Mouse (Mus musculus): ENCODE data around the gene Ackr1.
A peak's percentile ranks its signal among the peaks of the same experiment; 100 is the strongest.

Ackr1 gene

DNA sequence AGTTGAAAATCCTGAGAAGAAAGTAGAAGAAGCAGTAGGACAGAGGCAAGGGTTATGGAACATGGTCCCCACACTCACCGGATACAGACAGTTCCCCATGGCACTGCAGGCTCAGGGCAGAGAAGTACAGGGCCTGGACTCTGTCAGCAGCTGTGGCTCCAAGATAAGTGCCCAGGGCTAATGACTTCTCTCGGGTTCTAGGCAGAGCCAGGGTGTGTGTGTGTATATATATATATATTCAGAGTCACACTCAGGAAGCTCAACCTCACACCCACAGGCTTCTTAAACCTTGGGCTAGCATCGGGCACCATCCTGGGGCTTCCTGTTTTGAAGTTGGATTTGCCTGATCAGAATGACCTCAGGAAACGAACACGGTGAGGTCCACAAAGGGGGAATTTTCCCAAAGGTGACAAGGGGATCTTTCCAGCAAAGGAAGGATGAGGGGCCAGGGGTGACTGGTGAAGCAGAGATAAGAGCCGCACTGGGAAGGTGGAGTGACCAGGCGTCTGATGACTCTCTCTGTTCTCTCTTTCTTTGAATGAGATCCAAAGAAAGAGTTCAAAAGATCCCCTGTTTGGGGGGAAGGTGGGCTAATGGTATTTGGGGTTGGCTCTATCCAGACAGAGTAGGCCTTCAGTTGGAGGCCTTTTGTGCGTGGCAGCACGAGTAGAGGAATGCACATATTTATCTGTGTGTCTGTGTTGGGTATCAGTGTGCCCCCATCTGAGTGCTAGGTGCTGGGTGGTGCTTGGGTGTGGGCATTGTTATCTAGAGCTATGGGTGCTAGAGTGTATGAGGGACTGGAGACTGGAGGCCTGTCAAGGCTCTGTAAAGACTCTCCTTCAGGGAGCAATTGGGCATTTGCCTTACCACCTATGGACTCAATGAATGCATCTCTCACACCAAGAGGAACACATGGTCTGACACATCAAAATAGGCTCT lies at the start of gene Ackr1:
Gene Ackr1 (minus strand): TSS at position 439 of the 942 bp plus-strand sequence.
- no peak for DNase-seq

DNA sequence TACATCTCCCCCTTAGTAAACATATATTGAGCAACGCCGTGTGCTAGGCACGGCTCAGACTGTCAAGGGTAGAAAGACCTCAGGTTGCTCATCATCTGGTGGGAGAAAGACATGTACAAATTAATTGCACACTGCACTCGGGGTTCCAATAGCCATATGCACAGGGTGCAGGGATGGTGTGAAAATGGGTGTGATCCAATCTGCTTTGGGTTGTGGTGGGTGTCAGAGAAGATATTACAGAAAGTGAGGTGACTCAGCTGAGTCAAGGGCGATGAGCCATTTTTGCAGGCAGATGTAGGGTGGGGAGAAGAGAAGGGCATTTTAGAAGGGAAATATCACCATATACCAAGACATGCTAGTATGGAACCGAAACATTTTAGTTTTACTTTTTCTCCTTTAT lies 47.9 kb upstream of the Ackr1 start:
- DNase-seq: no peak

DNA sequence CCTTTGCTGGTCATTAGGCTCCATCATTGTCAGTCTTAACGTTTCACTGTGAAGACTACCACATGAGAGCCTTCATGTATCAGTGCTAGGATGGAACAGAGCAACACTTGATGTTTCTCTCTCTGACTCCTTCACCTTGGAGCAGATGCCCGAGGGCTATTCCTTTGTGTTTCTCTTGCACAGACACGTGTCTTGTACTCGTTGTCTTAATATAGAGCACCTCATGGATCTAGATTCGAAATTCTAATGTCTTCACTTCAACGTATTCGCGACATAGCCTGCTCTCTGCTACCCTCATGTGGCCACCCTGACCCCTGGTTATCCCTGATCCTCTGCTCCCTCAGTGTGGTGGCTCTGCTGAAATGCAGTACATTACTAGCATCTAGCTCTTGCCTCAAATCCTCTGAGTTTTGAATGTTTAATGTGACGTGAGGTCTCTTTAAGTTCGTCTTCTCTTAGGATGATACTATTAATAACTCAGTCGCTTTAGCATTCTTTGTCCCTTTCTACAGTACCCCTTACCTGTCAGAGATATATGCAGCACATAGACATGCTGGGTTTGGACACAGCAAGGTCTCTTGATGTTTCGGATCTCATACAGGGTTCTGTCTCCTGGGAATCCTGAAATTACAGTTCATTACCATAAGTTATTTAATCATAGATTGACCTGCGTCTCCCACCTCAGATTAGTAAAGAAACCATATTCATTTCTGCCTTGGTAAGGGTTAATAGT lies 44.0 kb upstream of the Ackr1 start:
- peak; percentile 84 for DNase-seq

DNA sequence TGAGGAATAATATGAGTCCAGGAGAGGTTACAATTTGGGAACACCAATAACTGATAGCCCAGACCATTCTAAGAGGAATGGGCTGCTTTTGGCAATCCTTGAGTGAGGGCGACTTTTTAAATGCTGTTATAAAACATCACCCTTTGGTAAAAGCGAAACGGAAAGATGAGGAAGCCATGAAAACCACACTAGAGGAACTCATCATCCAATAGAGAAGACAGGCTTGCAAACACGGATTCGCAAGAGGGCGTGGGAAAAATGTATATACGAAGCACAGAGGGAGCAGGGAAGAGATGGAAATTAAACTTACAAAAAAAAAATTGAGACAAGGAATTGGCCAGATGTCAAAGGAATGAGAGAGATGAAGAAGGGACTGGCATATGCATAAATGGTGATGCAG lies 40.5 kb upstream of the Ackr1 start:
- DNase-seq: no peak

DNA sequence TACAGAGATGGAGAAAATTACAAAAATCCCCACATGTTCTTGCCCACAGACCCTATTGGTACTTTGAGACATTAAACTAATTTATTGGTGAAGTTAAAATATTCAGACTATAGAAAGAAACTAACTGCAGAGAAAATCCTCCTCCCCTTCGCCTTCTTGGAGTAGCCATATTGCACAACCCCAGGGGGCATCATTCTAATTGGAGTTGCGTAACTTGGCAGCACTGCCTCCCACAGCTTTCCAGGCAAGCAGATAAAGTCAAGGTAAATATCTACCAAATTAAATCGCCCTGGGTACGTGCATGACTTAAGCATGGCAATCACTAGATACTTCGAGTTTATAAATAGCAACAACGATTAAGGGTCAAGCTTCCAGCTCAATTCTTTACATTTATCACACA lies 38.0 kb upstream of the Ackr1 start:
- peak; percentile 80 for DNase-seq

DNA sequence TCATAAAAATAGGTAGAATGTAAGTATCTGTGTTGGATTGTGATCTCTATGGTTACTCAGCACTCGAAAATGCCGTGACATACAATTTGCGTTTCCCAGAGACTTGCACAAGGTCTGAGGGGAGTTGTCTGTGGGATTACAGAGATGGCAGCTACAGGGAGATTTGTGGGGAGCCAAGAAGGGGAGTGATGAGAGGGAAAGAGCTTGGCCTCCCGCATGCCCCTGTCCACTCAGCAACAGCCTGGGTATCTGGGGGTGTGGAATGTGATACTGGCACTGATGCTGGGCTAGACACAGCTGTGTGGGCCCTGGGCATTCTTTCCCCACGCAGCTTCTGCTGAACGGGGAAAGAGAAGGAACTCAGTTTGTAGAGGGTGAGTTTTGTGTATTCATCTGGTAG lies 36.9 kb upstream of the Ackr1 start:
- no peak for DNase-seq

DNA sequence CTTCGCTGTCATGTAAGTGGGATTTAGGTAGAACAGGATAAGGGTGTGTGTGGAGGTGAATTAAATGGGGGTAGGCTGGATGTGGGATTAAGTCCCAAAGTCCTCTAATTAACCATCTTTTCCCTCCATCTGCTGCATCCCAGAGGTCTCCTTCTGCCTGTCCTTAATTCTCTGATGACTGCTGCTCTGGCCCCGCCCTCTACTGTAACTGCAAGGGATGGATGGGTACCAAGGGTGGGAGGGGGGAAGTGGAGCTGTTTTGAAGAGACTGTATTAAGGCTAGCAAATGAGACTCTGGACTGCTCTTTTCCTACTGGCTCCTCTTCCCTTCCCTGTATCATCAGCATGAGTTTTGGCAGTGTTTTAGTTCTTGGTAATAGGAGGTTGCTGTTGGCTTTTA lies 36.1 kb upstream of the Ackr1 start:
- no peak for DNase-seq

DNA sequence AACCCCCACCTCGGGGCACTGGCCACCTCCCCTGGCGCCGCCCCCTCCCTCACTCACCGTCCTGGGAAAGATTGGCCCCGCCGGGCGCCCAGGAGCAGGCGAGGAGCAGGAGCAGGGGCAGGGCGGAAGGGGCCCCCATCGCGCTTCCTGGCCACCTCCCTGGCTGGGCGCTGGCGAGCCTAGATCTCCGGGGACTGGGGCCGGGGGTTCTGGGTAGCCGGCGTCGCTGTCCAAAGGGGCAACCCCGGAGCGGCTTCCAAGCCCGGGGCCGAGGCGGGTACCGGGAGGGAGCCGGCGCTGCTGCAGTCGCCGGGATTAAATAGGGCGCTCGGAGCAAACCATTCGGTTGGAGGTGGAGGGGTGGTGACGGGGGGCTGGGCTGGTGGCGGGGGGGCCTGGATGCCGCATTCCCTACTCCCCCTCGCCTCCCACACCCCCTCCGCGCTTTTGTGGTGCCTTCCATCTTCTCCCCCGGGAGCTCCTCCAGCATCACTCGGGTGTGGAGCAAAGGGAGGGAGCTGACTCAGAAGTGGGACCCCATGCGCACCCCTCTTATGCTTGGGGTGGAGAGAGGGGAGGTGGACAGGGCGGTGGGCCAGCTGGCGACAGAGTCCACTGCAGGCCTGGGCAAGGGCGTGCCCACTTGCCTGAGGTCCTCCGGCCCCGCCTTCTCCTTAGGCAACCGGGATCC lies 34.0 kb upstream of the Ackr1 start, which contains the start of gene Cadm3:
Gene Cadm3 (minus strand): TSS at position 340 of the 691 bp plus-strand sequence.
- DNase-seq: peak; percentile 87

DNA sequence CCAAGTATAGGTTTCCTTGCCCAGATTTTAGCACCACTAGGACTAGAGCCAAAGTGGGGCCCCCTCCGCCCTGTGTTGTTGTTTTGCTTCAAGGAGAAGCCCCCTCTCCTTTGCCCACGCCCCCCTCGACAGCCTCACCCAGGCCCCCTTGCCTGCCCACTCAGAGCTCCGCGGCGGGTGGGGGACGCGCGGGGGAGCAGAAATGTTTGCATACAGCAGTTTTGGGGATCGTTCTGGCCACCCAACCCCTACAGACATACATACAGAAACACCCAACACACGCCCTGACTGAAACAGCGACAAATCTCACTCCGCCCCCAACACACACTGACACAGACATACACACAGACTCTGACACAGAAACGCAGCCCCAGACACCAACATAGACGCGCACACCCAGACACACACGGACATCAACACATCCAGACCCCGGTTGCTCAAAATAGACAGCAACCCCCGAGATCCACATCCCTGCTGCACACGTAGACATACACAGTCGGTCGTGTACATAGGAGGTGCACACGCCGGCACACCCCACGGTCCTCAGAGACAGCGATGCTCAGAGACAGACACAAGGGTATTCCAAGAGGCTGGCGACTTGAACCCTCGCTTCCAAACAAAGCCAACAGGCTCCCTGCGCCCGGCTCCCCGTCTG lies 33.3 kb upstream of the Ackr1 start:
- DNase-seq: peak; percentile 55

DNA sequence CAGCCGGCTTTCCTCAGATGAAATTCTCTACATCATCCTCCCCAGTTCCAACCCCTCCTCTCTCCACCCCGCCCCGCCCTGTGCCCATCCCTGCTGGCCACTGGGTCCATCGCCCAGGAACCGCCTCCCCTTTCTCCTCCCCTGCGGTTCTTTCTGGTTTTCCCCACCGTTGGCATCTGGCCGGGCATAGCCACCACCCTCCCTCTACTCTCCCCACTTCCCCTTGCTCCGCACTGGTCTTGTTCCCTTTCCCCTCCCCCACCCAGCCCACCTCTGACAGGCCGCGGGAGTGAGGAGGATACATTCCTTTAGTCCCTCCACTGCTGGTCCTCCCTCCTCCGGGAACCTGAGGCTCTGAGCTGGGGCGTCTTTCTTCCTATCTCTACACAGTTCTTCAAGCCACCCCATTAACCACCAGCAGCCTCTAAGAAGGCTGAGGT lies 32.4 kb upstream of the Ackr1 start:
- DNase-seq: peak; percentile 85

DNA sequence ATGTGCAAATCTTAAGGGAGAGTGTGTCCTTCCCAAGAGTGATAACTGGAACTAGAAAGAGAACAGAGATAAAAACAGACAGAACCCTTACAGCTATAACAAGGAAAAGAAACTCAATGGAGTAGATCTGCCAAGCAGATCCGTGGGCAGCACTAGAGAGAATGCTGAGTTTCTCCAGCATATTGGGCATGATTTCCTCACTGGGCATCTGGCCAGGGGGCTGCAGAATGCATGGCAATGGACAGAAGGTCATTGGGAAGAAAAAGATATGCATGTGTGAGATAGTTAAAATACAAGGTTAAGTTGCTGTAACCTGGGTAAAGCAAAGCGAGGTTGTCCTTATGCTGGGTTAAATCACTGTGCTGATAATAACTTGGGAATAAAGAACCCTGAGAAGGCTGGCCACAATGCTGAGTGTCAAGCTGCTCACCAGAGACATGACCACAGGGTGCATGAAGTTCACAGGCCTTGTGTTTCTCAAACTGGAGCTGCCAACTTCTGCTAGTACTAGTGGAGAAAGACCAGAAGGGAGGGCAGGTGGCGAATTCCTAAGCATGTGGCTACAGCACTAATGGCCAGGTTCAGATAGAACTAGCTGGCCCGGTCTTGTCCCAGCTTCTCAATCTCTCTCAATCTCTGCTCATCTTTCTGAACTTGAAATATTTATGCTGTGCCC lies 30.7 kb upstream of the Ackr1 start:
- peak; percentile 79 for DNase-seq

DNA sequence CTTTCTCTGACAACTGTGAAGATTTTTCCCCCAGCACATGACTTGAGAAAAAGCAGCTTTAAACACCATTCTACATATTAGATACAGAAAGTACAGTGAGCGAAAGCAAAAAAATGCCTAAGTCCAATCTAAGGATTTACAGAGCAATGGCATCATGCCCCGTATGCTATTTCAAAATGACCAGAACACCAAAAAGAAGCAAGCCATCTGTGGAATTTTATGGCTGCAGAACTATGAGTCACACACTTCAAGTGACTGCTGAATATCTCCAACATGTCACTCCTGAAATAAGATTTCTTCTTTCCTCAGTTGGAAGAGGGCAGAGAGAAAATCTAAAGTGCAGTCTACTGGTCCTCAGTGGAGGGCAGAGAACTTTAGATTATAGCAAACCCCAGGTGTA lies 29.9 kb upstream of the Ackr1 start:
- no peak for DNase-seq

DNA sequence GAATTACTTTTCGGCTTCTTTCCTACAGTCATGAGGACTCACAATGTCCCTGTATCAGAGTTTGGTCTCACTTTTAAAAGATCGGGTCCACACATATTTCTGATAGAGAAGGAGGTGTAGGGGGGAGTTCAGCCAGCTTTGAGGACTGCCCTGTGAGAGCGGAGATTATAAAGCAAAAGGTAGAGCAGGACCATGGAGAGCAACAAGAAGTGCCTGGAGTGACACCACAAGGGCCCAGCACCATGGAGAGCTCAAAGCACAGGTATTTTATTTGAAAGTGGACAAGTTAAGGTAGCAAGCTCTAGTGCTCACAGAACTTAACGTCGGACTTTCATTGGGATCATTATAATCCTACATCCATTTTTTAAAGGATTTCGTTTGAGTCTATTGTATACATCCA lies 28.1 kb upstream of the Ackr1 start:
- no peak for DNase-seq

DNA sequence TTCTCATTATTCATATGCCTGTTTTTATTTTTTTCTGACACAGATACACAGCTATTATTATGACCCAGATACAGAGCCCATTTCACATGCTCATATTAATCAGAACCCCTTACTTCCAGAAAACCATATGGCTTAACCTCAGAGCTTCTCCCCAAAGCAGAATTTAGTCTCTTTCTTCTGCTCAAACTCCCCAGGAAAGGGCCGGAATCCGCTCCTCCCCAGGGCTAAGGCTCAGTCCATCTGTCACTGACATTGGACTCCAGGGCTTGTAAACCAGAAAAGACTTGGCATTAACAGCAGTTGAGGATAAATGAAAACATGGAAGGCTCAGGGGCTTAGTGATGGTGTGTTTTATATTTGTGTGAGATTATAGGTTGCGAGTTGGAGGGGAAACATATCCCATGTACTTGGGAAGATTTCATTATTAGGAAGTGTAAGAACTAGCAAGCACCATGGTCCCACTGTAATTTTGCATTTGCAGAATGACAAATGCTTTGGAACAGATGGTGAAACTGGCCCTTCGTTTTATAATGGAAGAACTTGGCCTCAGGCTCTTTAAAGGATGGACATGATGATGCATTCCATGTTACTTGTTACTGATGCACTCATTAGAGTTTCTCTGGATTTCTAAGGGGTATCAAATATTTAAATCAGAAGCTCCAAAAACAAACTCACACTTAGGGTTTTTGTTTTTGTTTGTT lies 26.2 kb upstream of the Ackr1 start:
- DNase-seq: peak; percentile 81

DNA sequence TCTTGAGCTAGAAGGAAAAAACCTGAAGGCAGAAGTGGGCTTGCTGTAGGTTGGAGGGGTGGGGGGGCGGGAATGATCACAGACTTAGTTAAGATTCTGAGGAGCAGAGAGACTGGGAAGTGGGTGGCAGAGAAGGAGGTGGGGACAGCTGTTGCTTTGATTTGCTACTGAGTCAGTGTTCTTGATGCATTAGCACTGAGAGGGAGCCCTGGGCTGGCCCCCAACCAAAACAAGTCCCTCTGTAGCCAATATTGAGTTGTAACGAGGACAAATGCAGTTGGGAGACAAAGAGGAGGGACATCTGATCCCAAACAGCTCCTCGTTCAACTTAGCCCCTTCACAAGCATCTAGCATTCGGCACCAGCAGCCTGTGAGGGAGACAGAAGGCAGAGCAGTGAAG lies 24.2 kb upstream of the Ackr1 start:
- DNase-seq: no peak

DNA sequence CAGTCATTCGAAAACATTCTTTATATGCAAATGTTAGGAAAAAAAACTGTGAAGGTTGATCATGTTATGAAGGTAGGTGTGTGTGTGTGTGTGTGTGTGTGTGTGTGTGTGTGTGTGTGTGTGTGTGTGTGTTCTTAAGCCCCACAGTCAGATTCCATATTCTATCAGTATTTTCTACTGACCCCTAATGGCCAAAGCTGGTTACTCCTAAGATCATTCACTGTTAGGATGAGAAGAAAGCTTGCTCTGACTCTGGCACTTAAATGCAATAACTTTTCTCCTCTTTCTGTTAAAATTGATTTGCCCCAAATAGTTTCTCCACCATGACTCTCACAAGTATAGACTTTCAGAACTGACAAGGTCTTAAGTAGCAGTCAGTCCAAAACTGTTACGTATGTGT lies 23.1 kb upstream of the Ackr1 start:
- no peak for DNase-seq

DNA sequence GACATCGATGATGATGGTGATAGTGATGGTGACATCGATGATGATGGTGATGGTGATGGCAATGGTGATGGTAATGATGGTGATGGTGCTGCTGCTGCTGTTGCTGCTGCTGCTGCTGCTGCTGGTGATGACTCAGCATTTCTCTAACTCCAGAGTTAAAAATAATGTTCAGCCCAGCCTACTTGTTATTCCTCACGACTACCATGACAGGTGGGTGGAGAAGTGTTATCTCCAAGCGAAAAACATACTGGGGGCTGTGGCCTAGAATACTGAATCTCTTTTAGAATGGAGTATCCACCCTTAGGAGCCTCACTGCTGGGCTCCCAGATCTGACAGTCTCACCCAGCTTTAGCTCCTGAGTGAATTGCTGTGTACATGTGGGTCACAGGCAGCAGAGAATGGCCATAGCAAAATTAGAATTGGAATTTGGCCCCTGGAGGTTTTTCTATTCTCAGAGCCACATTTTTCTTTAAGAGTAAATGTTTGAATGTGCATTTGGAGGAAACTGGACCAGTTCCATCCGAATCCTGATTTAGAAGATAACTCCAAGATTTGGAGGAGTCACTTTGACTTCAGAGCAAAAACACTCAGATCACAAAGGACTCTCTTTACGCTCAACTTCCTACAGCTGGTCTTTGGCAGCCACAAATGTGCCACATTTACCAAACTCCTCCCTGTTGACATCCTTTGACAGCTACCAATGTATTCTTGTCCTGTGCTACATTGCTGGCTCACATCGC lies 21.7 kb upstream of the Ackr1 start:
- no peak for DNase-seq

DNA sequence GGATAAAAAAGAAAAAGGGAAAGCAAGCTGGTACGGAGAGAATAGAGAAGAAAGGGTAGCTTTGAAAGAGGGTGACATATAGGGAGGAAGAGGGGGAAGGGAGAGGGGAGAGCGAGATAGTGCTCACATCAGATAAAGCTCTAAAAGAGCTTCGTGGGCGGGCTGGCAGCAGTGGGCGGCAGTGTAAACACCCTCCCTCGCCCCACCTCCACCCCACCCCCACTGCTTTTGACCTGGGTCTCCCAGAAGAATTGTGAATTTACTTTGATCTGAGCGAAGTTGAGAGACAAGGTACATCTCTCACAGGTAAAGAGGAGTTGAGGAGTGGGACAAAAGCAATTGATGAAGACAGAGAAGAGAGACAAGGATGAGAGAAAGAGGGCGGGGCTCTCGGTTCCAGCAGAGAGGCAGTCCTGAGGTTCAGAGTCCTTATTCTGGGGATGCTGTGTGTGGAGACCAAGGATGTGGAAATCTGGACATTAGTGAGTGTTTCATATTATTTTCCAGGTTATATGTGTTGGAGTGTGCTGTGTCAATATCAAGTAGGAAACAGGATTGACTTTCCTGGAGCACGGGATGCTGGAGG lies 16.9 kb upstream of the Ackr1 start, which contains the start of gene Aim2:
Gene Aim2 (plus strand): TSS at position 508 of the 586 bp plus-strand sequence.
- DNase-seq: no peak

DNA sequence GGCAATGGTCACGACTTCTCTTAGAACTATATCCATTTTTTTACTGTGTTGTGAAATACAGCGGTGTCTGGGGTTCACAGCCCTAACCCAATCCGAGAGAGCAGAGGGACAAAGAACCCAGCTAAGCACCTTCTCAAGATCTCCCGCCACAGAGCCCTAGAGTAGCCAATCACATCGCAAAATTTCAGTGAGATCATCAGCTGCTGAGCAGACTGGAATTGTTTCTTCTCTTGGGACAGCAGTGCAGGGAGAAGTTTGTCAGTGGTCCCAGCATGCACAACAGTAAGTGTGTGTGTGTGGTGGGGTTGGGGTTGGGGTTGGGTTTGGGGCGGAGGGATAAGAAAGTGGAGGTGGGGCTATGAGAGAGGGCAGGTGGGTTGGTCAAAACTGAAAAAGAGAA lies 16.4 kb upstream of the Ackr1 start:
- no peak for DNase-seq

DNA sequence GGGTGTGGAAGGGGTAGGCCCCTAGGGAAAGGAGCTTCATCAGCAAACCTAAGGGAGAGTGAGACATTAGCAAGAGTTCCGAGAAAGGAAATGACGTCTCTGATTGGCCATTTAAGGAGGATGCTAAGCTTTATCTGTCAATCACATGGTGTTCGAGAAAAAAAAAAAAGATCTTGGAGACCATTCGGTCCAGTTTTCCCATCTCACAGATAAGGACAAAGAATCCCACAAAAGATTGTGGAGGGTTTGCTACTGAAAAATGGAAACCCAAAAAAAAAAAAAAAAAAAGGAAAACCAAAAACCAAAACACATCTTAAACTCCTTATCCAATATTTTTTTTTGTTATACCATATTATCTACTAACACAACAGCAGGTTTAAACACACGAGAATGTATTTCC lies 15.6 kb upstream of the Ackr1 start:
- no peak for DNase-seq
